Mouse (Mus musculus) spleen, adult 2 months (tissue): ENCODE data around the gene Yeats4. TPM values are rescaled to one million over a fixed set of nuclear protein-coding genes. Genes with fewer than 3 reads are reported as not detected.

ENCODE experiments used
- DNase-seq, 2 experiments: peaks; one replicate each; pipeline versions ENCODE4 v3.0.0 to v3.0.0-alpha.2; 2012 to 2021; ENCODE audit warnings: low spot score in 2 of 2, low read depth in 1 of 2
- H3K27ac ChIP-seq: fragments of 200-500 bp; 2 replicates; pipeline ENCODE4 v1.5.1; 2012; ENCODE audit warnings: low read length, inconsistent platforms; ENCODE audit not compliant: insufficient read depth
- H3K27me3 ChIP-seq: fragments of 200-500 bp; 2 replicates; pipeline ENCODE4 v1.6.1; 2012; ENCODE audit warnings: mild to moderate bottlenecking, moderate library complexity, low read length, inconsistent platforms; ENCODE audit not compliant: control insufficient read depth, insufficient read depth
- H3K36me3 ChIP-seq: fragments of 200-500 bp; 2 replicates; pipeline ENCODE4 v1.6.1; 2012; ENCODE audit warnings: mild to moderate bottlenecking, low read length, inconsistent platforms; ENCODE audit not compliant: control insufficient read depth, insufficient read depth
- H3K4me1 ChIP-seq: fragments of 200-500 bp; 2 replicates; pipeline ENCODE4 v1.6.1; 2011; ENCODE audit warnings: inconsistent platforms; ENCODE audit not compliant: control insufficient read depth, insufficient read depth, insufficient read length
- H3K4me3 ChIP-seq: fragments of 200-500 bp; 2 replicates; pipeline ENCODE4 v1.5.1; 2011; ENCODE audit warnings: mild to moderate bottlenecking, inconsistent platforms; ENCODE audit not compliant: insufficient read depth, insufficient read length; ENCODE audit errors: extremely low read depth
- CTCF ChIP-seq: fragments of 200-500 bp; IDR thresholded peaks from 2 replicates; pipeline ENCODE4 v1.5.1; 2011; ENCODE audit warnings: mild to moderate bottlenecking, inconsistent platforms; ENCODE audit not compliant: insufficient read depth, insufficient read length, insufficient replicate concordance; ENCODE audit errors: extremely low read depth
- POLR2A ChIP-seq: fragments of 200-500 bp; IDR thresholded peaks from 2 replicates; pipeline ENCODE4 v1.6.1; 2011; ENCODE audit warnings: low read depth, low read length, inconsistent platforms
- WGBS: fragments of 180-500 bp; shearing (Covaris S2); methylation state at CpG from one replicate; pipeline ENCODE4 v1.1.7; 2018; 5-methylcytosine and 5-hydroxymethylcytosine counted together
- polyA plus RNA-seq: library from polyadenylated mRNA; depleted of rRNA; stranded (reverse); fragments of >200 nt; gene quantifications from 2 replicates; pipeline ENCODE4 v1.2.3, GENCODE M21; 2012

Gene Yeats4
- polyA plus RNA-seq, 1 experiment, result 27.5 TPM

DNA sequence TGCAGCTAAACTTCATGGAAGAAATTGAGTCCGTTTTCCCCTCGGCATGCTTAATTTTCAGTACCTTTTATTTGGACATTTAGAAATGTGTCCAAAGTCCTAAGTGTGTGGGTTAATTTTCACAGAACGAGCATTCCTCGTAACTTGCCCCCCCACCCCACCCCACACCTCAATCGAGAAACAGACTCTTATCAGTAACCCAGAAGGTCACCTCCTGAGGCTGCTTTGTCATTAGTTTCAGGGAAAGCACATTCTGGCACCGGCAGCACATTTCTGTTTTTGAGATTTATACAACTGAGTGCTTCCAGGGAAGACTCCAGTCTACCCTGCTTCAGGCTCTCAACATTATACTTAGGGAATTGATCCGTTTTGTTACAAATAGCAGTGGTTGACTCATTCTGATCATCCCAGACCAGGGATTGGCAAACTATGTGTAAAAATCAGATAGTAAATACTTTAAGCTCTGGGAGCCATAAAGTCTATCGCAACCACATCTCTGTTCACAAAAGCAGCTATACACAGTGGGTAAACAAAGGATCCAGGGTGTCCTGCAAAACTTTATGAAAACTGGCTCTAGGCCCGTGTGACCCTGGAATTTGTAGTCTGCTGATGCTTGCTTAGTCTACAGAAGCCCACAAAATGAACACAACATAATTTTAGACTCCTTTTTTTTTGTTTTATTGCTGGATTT is 38.8 kb downstream of the Yeats4 start:
- Histone ChIP-seq H3K27me3 (no peaks in the 10 kb centered on the region), H3K27ac (no peak overlapping the region), H3K4me3 (no peak overlapping the region), H3K36me3 (no peaks in the 10 kb centered on the region), H3K4me1 (no peaks in the 10 kb centered on the region)
- TF ChIP-seq POLR2A, result no peak
- TF ChIP-seq CTCF, result no peak
- no peak for DNase-seq
- WGBS, result 85% methylated on average over 9 of the region's 9 CpGs

DNA sequence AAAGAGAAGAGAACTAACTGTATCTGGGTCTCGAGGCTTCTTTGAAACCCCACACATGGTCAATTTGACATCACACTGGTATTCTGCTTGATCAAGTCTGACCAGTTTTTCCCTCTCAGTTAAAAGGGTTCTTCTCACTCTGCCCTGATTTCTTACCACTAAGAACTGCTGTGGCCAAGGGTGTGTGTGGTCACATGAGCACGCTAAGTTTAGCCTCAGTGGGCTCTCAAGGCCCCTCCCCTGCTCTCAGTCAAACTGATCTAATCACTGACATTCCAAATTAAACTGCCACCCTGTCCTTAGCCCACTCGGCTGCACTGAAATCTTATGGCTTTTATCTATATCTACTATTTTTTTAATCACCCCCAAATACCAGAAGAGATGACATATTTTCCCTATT is 43.2 kb downstream of the Yeats4 start:
- H3K27me3 ChIP-seq, result no peaks in the 10 kb centered on the region
- no peak overlapping the region for H3K27ac ChIP-seq
- no peaks in the 10 kb centered on the region for H3K36me3 ChIP-seq
- WGBS, result 48% methylated on average over 3 of the region's 3 CpGs
- H3K4me3 ChIP-seq, result no peak overlapping the region
- DNase-seq, result no peak
- no peaks in the 10 kb centered on the region for H3K4me1 ChIP-seq
- TF ChIP-seq POLR2A, result no peak
- TF ChIP-seq CTCF, result no peak

DNA sequence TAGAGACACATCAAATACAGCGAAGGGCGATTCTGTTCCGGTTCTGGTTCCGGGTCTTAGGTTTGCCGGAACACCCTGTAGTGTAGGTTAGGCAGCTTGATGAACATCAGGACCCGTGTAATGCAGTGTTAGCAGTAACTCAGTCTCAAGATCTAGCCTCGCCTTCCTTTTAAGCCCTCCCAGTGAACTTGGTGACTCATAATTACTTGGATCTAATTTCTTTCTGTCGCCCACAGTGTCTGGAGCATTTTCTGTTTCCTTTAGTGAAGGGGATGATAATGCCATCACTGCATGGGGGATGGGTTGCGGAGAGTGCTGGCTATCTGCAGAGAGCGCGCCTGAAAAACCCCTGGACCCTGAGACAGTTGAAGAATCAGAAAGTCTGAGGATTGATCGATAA is 49.7 kb downstream of the Yeats4 start:
- no peak for TF ChIP-seq POLR2A
- no peak for TF ChIP-seq CTCF
- WGBS, result 86% methylated on average over 12 of the region's 12 CpGs
- Histone ChIP-seq H3K27ac (no peak overlapping the region), H3K36me3 (no peaks in the 10 kb centered on the region), H3K4me1 (no peaks in the 10 kb centered on the region), H3K4me3 (no peak overlapping the region), H3K27me3 (no peaks in the 10 kb centered on the region)
- no peak for DNase-seq

DNA sequence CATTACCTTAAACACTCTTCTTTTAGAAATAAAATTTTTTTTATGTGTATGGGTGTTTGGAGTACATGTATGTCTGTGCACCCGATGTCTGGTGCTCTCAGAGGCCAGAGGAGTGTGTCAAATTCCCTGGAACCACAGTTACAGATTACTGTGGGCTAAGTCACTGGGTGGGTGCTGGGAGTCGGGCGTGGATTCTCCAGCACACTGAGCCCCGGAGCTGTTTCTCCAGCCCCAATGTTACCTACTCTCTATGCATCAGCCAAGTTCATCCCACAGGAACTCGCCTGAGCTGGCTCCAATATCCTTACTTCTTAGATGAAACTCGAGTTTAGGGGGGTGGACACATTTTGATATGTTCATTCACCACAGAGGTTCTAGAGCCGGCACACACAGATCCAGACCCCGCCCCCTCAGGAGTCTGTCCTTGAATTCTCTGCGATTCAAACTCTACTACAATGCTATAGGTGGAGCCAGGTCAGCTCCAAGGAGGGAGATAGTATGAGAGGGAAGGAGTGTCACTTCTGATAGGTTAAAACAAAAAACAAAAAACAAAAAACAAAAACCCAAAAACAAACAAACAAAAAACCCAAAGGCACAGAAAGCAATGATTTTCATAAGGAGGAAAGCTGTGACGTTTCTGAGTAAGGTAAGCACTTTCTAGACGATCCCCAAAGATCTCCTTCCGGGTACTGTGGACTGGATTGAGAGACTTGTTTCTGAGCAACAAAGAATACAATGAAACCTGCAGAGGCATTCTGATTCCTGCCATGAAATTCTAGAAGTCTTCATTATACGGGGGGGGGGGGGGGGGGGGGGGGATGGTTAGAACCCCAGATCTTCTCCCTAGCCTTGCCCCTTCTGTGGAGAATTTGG is 50.5 kb downstream of the Yeats4 start:
- WGBS, result 57% methylated on average over 13 of the region's 13 CpGs
- Histone ChIP-seq H3K36me3 (no peaks in the 10 kb centered on the region), H3K4me1 (no peaks in the 10 kb centered on the region), H3K27ac (no peak overlapping the region), H3K27me3 (no peaks in the 10 kb centered on the region), H3K4me3 (no peak overlapping the region)
- no peak for TF ChIP-seq CTCF
- TF ChIP-seq POLR2A, result no peak
- DNase-seq, result no peak

DNA sequence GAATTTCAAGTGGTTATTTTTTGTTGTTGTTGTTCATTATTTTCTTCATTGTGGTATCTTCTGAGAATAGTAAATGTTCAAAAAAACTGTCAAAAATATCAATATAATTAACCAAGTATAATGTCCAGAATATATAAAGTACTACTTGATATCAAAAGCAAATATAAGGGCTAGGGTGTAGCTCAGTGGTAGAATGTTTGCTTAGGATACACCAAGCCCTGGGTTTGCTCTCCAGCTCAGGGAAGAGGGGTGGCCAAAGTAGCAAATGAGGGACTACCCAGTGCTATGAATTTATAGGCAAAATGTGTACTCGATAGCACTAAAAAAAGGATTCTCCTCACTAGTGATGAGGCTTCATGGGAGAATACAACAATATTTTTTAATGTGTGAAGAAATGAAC is 51.2 kb downstream of the Yeats4 start:
- 96% methylated on average over 1 of the region's 1 CpGs for WGBS
- Histone ChIP-seq H3K36me3 (no peaks in the 10 kb centered on the region), H3K4me3 (no peak overlapping the region), H3K27me3 (no peaks in the 10 kb centered on the region), H3K4me1 (no peaks in the 10 kb centered on the region), H3K27ac (no peak overlapping the region)
- no peak for DNase-seq
- TF ChIP-seq POLR2A (no peak), CTCF (no peak)

DNA sequence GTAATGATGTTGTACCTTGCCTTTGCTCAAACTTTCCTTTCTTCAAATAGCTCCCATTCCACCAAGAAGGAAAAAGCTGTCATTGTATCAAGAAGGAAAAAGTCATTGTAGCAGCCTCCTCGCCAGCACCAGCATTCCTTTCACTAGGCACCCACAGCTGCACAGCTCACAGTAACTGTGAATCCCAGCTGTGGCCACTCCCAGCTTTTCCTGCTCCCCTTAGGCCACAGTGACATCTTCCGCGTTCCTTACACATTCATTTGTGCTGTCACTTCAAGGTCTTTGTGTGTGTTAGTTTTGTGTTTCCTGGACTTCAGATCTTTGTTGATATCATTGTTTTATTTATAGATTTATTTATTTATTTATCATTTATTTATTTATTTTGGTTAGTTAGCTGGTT is 52.2 kb downstream of the Yeats4 start:
- 89% methylated on average over 3 of the region's 3 CpGs for WGBS
- Histone ChIP-seq H3K27ac (no peak overlapping the region), H3K36me3 (no peaks in the 10 kb centered on the region), H3K27me3 (no peaks in the 10 kb centered on the region), H3K4me1 (no peaks in the 10 kb centered on the region), H3K4me3 (no peak overlapping the region)
- TF ChIP-seq POLR2A (no peak), CTCF (no peak)
- no peak for DNase-seq
